Mouse (Mus musculus): ENCODE measurements around the gene Fbxl15. TPM values are rescaled to one million over a fixed set of nuclear protein-coding genes. Genes with fewer than 3 reads are reported as not detected.

Fbxl15 gene
- polyA plus RNA-seq, 1 experiment from 2014 or later: 39.1 TPM

DNA sequence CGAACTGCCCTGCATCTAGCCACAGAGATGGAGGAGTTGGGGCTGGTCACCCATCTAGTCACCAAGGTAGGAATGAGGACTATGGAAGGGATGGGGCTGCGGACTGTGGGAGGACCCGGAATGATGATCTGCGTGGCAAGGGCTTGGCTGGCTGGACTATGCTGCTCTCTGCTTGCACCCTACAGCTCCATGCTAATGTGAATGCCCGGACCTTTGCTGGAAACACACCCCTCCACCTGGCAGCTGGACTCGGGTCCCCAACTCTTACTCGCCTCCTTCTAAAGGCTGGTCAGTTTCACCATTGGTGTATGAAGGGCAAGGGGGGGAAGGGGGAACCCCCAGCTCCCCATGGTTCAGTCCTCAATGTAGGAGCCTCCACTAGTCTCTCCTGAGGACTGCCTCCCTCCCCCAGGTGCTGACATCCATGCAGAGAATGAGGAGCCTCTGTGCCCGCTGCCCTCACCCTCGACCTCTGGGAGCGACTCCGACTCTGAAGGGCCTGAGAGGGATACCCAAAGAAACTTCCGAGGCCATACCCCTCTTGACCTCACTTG, 17.6 kb upstream of the Fbxl15 start:
- Histone ChIP-seq H3K27ac (replicated peaks) (no peak overlapping the region), H3K36me3 (peaks cover 31% of the 10 kb centered on the region), H3K27me3 (peaks cover 75% of the 10 kb centered on the region), H3K9ac (no peak overlapping the region), H3K4me3 (no peak overlapping the region), H3K4me1 (replicated peaks) (peaks cover 19% of the 10 kb centered on the region), H3K4me2 (no peak overlapping the region), H3K9me3 (no peaks in the 10 kb centered on the region)
- 84% methylated on average over 12 of the region's 12 CpGs for WGBS
- ATAC-seq (ENCODE audit: low read depth): no peak

DNA sequence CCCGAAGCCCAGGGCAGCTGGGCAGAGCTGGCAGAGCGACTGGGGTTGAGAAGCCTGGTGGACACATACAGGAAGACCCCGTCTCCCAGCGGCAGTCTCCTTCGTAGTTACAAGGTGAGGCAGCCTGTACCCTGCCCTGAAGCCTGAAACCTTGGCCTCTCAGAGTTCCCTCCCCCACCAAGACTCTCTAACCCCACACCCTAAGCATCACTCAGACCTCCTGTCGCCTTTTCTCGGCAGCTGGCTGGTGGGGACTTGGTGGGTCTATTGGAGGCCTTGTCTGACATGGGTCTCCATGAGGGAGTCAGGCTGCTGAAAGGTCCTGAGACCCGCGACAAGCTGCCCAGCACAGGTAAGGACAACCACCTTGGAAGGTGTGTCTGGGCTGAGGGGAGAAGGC, 16.6 kb upstream of the Fbxl15 start:
- no peak for ATAC-seq (ENCODE audit: low read depth)
- peaks cover 75% of the 10 kb centered on the region for H3K27me3 ChIP-seq
- H3K27ac ChIP-seq (replicated peaks): no peak overlapping the region
- WGBS: 84% methylated on average over 9 of the region's 9 CpGs
- no peaks in the 10 kb centered on the region for H3K9me3 ChIP-seq
- H3K36me3 ChIP-seq: peaks cover 31% of the 10 kb centered on the region
- H3K4me1 ChIP-seq (replicated peaks): peaks cover 19% of the 10 kb centered on the region
- H3K4me2 ChIP-seq: no peak overlapping the region
- no peak overlapping the region for H3K9ac ChIP-seq
- H3K4me3 ChIP-seq: no peak overlapping the region

DNA sequence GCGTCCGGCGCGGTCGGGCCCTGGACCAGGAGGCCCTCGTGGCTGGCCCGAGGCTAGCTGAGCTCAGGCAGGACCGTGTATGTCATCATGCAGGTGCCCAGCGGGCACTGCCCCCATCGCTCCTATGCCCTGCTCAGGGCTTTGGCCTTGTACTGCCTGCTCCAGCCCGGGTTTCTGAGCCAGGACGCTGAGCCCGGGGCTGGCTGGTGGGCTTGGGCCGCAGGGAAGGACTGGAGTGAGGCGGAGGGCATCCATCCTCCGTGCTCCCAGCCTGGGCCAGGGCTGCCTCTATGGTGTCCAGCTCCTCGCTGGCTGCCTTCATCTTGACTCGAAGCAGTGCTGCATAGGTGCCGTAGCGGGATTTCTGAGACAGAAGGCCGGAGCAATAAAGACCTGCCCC, 15.4 kb upstream of the Fbxl15 start:
- Histone ChIP-seq H3K4me2 (no peak overlapping the region), H3K27ac (replicated peaks) (no peak overlapping the region), H3K36me3 (peaks cover 31% of the 10 kb centered on the region), H3K9ac (no peak overlapping the region), H3K4me3 (no peak overlapping the region), H3K9me3 (no peaks in the 10 kb centered on the region), H3K27me3 (peaks cover 75% of the 10 kb centered on the region), H3K4me1 (replicated peaks) (peaks cover 32% of the 10 kb centered on the region)
- 87% methylated on average over 21 of the region's 21 CpGs for WGBS
- no peak for ATAC-seq (ENCODE audit: low read depth)

DNA sequence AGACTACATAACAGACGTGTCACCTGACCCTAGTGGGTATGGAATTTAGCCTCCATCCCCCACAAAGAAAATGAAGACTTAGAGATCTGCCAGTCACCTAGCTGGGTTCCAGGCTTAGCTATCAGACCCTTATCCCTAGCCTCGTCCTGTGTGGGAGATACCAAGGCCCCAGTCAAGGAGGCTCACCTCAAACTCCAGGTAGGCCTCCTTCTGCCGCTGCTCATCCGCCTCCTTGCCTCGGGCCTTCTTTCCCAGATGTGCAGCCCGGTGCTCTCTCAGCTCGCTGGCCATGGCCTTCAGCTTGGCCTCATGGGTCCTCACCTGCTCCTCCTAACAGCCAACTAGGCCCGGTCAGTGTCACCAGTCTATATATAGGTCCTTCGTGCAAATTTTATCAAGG, 14.9 kb upstream of the Fbxl15 start:
- no peak for ATAC-seq (ENCODE audit: low read depth)
- Histone ChIP-seq H3K27ac (replicated peaks) (no peak overlapping the region), H3K27me3 (peaks cover 75% of the 10 kb centered on the region), H3K9ac (no peak overlapping the region), H3K4me2 (no peak overlapping the region), H3K4me3 (no peak overlapping the region), H3K36me3 (peaks cover 31% of the 10 kb centered on the region), H3K9me3 (no peaks in the 10 kb centered on the region), H3K4me1 (replicated peaks) (peaks cover 37% of the 10 kb centered on the region)
- WGBS: 87% methylated on average over 9 of the region's 9 CpGs

DNA sequence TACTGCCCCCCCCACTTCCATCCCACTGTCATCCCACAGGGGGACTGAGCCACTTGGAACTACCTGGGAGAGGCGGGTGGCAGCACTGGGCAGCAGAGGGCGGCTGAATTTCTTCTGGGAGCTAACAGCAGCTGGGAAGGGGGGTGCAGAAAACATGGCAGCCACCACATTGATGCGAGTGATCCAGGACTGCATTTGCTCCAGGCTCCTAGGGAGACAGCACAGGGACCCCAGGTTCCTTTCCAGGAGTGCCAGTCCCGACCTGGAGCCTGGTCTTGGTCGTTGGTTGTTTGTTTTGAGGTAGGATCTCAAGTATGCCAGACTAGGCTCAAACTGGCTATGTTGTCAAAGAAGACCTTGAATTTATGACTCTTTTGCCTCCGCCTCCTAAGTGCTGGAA, 14.4 kb upstream of the Fbxl15 start:
- no peak overlapping the region for H3K9ac ChIP-seq
- WGBS: 77% methylated on average over 6 of the region's 6 CpGs
- H3K4me2 ChIP-seq: no peak overlapping the region
- H3K4me1 ChIP-seq (replicated peaks): peaks cover 40% of the 10 kb centered on the region
- H3K4me3 ChIP-seq: no peak overlapping the region
- peaks cover 31% of the 10 kb centered on the region for H3K36me3 ChIP-seq
- no peak for ATAC-seq (ENCODE audit: low read depth)
- H3K27ac ChIP-seq (replicated peaks): no peak overlapping the region
- no peaks in the 10 kb centered on the region for H3K9me3 ChIP-seq
- H3K27me3 ChIP-seq: peaks cover 75% of the 10 kb centered on the region

DNA sequence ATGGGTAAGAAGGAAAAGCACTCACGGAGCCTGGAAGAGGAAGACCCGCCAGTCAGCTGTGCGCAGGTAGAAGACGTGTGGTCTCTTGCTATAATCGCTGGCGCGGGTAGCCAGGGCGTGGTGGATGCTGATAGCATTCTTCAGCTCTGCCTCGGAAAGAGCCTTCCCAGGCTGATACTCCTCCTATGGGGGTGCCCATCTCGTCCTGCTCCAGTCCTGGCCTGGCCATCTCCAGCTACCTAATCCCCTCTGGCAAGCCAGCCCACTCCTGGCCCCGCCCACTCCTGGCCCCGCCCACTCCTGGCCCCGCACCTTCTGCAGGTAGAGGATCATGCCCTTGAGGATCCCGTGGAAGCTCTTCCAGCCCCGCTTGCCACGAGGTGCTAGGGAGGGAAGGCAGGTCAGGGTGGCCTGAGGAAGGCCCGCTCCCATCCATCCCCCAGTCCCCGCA, 13.8 kb upstream of the Fbxl15 start:
- peaks cover 78% of the 10 kb centered on the region for H3K27me3 ChIP-seq
- H3K27ac ChIP-seq (replicated peaks): no peak overlapping the region
- no peak overlapping the region for H3K4me2 ChIP-seq
- ATAC-seq (ENCODE audit: low read depth): no peak
- no peak overlapping the region for H3K9ac ChIP-seq
- no peaks in the 10 kb centered on the region for H3K9me3 ChIP-seq
- 16% methylated on average over 18 of the region's 18 CpGs for WGBS
- peaks cover 31% of the 10 kb centered on the region for H3K36me3 ChIP-seq
- H3K4me1 ChIP-seq (replicated peaks): peaks cover 40% of the 10 kb centered on the region
- H3K4me3 ChIP-seq: no peak overlapping the region

DNA sequence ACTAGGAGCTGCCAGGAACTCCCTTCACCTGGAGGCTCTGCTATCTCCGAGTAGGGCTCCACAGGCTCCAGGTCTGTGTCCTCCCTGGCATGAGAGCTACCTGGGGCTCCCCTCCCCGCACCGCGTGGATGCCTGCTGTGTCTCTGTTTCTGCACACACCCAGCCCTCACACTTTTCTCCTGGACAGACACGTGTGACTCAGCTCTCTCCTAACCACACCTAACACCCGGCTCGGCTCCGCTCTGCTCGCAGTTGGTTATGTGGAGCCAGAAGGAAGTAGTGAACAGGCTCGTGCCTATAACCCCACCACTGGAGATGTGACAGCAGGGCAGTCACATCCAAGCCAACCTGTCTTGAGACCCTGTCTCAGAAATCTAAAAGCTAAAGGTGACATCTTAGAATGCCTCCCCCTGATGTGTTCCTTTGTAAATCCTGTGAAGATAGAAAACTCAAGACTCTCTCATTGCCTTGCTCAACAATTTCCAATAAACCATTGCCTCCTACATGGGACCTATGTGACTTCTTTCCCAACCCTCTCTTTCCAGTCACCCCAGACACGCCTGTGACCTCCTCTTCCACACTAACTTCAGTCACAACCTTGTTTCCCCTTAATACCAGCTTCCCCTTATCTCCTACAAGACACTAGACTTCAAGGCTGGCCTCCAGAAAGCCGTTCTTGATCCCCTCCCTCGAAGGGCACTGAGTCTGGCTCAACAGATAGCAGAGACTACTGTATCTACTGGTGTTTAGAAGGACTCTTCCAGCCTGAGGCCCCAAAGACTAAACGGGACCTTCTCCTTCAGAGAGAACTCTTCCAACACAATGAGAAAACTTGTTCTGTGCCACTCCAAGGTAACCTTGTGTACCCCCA, 12.9 kb upstream of the Fbxl15 start:
- Histone ChIP-seq H3K36me3 (peaks cover 31% of the 10 kb centered on the region), H3K4me3 (no peak overlapping the region), H3K9me3 (no peaks in the 10 kb centered on the region), H3K27me3 (peaks cover 87% of the 10 kb centered on the region), H3K9ac (no peak overlapping the region), H3K4me1 (replicated peaks) (peaks cover 45% of the 10 kb centered on the region), H3K27ac (replicated peaks) (no peak overlapping the region), H3K4me2 (no peak overlapping the region; the same call in 1 of the 2 replicates)
- WGBS: 47% methylated on average over 14 of the region's 14 CpGs
- no peak for ATAC-seq (ENCODE audit: low read depth)

DNA sequence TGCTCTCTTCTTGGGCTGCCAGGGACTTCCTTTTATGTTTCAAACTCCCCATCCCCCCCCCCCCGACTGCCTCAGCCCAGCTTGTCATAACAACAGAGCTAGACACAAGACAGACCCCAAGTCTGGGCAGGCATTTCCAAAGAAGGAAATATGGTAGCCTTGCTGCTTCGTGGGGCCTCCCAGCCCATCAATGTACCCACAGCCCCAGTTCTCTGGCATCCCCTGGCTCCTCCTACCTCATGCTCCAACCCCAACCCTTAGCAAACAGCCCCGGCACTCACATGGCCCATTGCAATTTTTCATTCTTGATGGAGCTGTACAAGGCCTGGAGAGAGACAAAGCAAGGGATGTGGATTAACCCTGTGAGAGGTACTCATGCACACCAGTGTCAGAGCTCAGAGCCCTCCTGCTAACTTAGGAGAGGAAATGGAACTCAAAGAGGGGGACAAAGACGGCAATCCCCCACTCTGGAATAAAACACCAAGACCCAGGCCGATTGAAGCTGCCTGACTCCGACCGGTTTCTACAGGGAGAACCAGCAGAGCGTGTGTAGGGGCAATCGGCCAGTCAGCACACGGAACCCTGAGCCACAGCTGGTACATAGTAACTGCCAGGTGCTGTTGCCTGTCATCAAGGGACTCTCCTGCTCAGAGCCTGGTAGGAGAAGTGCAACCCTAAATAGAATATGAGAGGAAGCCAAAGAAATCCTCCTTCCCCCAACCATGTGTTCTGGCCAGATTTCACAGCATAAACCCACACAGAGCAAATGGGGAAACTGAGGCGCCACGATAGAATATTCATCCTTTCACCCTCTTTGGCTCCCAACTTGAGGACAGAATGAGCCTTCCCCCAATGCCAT, 12.0 kb upstream of the Fbxl15 start:
- no peaks in the 10 kb centered on the region for H3K9me3 ChIP-seq
- peak overlapping the region; percentile 81; the same call in 1 of the 2 replicates for H3K9ac ChIP-seq
- H3K27ac ChIP-seq (replicated peaks): no peak overlapping the region
- H3K4me1 ChIP-seq (replicated peaks): peaks cover 50% of the 10 kb centered on the region
- ATAC-seq (ENCODE audit: low read depth): no peak
- peaks cover 28% of the 10 kb centered on the region for H3K36me3 ChIP-seq
- WGBS: 53% methylated on average over 12 of the region's 12 CpGs
- H3K27me3 ChIP-seq: peaks cover 89% of the 10 kb centered on the region
- peak overlapping the region; percentile 52 for H3K4me3 ChIP-seq
- H3K4me2 ChIP-seq: peak overlapping the region; percentile 66

DNA sequence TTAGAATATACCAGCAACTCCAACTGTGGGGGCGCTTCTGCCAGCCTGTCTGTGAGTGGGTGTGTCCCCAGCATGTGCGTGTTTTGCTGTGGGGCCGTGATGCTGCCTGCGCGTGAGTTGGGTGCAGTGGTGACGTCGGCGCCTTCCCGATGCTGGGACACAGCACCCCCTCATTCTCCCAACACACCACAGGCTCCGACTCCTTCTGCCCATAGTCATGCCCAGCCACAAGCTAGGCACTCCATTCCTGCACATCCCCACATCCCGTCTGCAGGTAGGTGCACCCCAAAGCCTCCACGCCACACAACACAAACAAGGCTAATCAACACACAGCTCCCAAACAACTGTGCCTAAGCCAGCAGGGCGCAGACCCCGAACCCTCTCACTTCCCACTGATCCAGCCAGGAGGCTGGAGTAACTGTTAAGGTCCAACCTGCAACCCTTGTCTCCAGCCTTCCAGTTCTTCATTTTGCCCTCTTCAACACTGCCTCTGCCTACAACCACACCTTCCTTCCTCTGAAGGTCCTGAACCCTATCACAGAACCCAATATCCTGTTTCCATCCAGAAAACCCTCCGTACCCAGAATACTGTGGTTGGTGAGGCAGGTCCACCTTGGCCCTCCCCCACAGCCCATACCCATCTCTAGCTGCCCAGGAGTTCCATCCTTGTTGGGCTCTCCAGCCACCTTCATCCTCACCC, 11.0 kb upstream of the Fbxl15 start:
- WGBS: 34% methylated on average over 15 of the region's 15 CpGs
- peak overlapping the region; percentile 24; the same call in 1 of the 2 replicates for H3K27ac ChIP-seq (replicated peaks)

DNA sequence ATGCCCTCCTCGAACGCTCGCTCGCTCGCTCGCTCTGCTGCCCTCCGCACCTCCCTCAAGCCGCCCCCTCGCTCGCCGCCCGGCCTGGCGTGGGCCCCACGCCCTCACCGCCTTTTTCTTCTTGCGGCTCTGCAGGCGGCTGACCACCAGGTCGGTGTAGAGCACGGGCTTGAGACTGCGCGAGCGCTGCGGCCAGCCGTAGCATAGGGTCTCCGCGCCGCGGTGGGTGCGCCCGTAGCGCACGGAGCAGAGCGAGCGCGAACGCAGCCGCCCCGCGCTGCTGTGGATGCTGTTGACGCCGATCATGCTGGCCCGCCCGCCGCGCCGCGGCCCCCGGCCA, 10.5 kb upstream of the Fbxl15 start:
- Histone ChIP-seq H3K27me3 (peaks cover 83% of the 10 kb centered on the region), H3K9ac (peak overlapping the region; percentile 81), H3K9me3 (no peaks in the 10 kb centered on the region), H3K4me1 (replicated peaks) (peaks cover 66% of the 10 kb centered on the region), H3K27ac (replicated peaks) (peak overlapping the region; percentile 24; the same call in 1 of the 2 replicates), H3K4me2 (peak overlapping the region; percentile 66), H3K36me3 (peaks cover 12% of the 10 kb centered on the region), H3K4me3 (peak overlapping the region; percentile 52)
- under 1% methylated on average over 40 of the region's 48 CpGs for WGBS
- peak; percentile 5 for ATAC-seq (ENCODE audit: low read depth)

More for the DNA sequence above, 11.0 kb upstream of the Fbxl15 start:
- Histone ChIP-seq H3K4me3 (peak overlapping the region; percentile 52), H3K4me2 (peak overlapping the region; percentile 66), H3K4me1 (replicated peaks) (peaks cover 60% of the 10 kb centered on the region), H3K9me3 (no peaks in the 10 kb centered on the region), H3K27me3 (peaks cover 88% of the 10 kb centered on the region), H3K36me3 (peaks cover 17% of the 10 kb centered on the region), H3K9ac (peak overlapping the region; percentile 81)
- 0 out of 2 replicates have a peak, but pooled peaks have one; percentile 4 for ATAC-seq (ENCODE audit: low read depth)

DNA sequence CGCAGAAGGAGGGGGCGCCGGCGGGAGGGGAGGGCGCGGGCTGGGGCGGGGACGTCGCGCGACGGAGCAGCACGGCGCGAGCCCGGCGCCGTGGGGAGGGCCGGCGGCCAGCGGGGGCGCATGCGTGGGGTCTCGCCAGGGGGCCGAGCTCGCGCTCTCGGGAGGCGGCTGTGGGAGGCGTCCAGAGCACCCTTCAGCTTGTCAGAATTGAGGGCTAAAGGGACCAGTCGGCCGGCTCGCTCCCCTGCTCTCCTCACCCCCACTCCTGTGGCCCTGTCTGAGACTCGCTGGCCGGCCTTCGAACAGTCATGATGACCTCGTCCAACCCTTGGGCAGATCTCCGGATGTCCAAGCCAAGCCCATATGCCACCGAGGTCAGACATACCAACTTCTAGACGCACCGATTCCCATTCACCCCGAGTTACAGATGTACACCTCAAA, 9.9 kb upstream of the Fbxl15 start:
- 3% methylated on average over 33 of the region's 42 CpGs for WGBS
- Histone ChIP-seq H3K9me3 (no peaks in the 10 kb centered on the region), H3K4me2 (peak overlapping the region; percentile 66), H3K9ac (peak overlapping the region; percentile 81), H3K27me3 (peaks cover 82% of the 10 kb centered on the region), H3K36me3 (peaks cover 7% of the 10 kb centered on the region), H3K27ac (replicated peaks) (0 out of 2 replicates have a peak overlapping the region, but pooled peaks have one; percentile 24), H3K4me1 (replicated peaks) (peaks cover 71% of the 10 kb centered on the region), H3K4me3 (peak overlapping the region; percentile 52)
- peak; percentile 11; the same call in 1 of the 2 replicates for ATAC-seq (ENCODE audit: low read depth)

Measured in neural tube, embryonic 13.5 days (tissue).